Mouse (Mus musculus): ENCODE measurements around the gene Tbkbp1. TPM values are rescaled to one million over a fixed set of nuclear protein-coding genes. Genes with fewer than 3 reads are reported as not detected.

Gene Tbkbp1
- polyA plus RNA-seq, 1 experiment from 2014 or later: 7.8 TPM

- peak overlapping the region; percentile 93 for H3K27ac ChIP-seq
- peak overlapping the region; percentile 85 for H3K4me2 ChIP-seq
- no peaks in the 10 kb centered on the region for H3K27me3 ChIP-seq
- H3K36me3 ChIP-seq: peaks cover 23% of the 10 kb centered on the region
- ATAC-seq (ENCODE audit: insufficient number of reproducible peaks, low FRiP score, low TSS enrichment, low read depth): no peak
- 1% methylated on average over 11 of the region's 11 CpGs for WGBS
- H3K4me1 ChIP-seq: peaks cover 48% of the 10 kb centered on the region
- no peak overlapping the region for H3K9ac ChIP-seq
- no peaks in the 10 kb centered on the region for H3K9me3 ChIP-seq
- H3K4me3 ChIP-seq: peak overlapping the region; percentile 82
Measured at GRCm38 (mm10) chr11:97152023-97152426, 730 bp upstream of the Tbkbp1 start.

GRCm38 (mm10) chr11:97150411-97151330 is 624 bp downstream of the Tbkbp1 start:
- under 1% methylated on average over 78 of the region's 102 CpGs for WGBS
- peaks cover 56% of the 10 kb centered on the region for H3K4me1 ChIP-seq

GRCm38 (mm10) chr11:97149995-97150410 is 1.3 kb downstream of the Tbkbp1 start:
- Histone ChIP-seq H3K27ac (peak overlapping the region; percentile 93), H3K4me1 (peaks cover 61% of the 10 kb centered on the region), H3K27me3 (no peaks in the 10 kb centered on the region), H3K4me3 (peak overlapping the region; percentile 82), H3K9ac (peak overlapping the region; percentile 68), H3K4me2 (peak overlapping the region; percentile 85), H3K36me3 (peaks cover 34% of the 10 kb centered on the region), H3K9me3 (no peaks in the 10 kb centered on the region)
- 1% methylated on average over 14 of the region's 14 CpGs for WGBS
- ATAC-seq (ENCODE audit: insufficient number of reproducible peaks, low FRiP score, low TSS enrichment, low read depth): peak; percentile 1; the same call in 1 of the 2 replicates

More at GRCm38 (mm10) chr11:97150411-97151330, 624 bp downstream of the Tbkbp1 start:
- peak overlapping the region; percentile 93 for H3K27ac ChIP-seq
- peak overlapping the region; percentile 82 for H3K4me3 ChIP-seq
- no peaks in the 10 kb centered on the region for H3K27me3 ChIP-seq
- peak overlapping the region; percentile 68 for H3K9ac ChIP-seq
- H3K9me3 ChIP-seq: no peaks in the 10 kb centered on the region
- H3K36me3 ChIP-seq: peaks cover 28% of the 10 kb centered on the region
- ATAC-seq (ENCODE audit: insufficient number of reproducible peaks, low FRiP score, low TSS enrichment, low read depth): peak; percentile 71
- peak overlapping the region; percentile 85 for H3K4me2 ChIP-seq

- Histone ChIP-seq H3K4me2 (peak overlapping the region; percentile 85), H3K27me3 (no peaks in the 10 kb centered on the region), H3K36me3 (peaks cover 39% of the 10 kb centered on the region), H3K4me3 (peak overlapping the region; percentile 82), H3K9me3 (no peaks in the 10 kb centered on the region), H3K9ac (no peak overlapping the region), H3K27ac (no peak overlapping the region), H3K4me1 (peaks cover 59% of the 10 kb centered on the region)
- no peak for ATAC-seq (ENCODE audit: insufficient number of reproducible peaks, low FRiP score, low TSS enrichment, low read depth)
- 45% methylated on average over 9 of the region's 9 CpGs for WGBS
Measured at GRCm38 (mm10) chr11:97149026-97149425, 2.3 kb downstream of the Tbkbp1 start.

GRCm38 (mm10) chr11:97148591-97148990 is 2.7 kb downstream of the Tbkbp1 start:
- Histone ChIP-seq H3K27ac (no peak overlapping the region), H3K4me3 (peak overlapping the region; percentile 4; the same call in 1 of the 2 replicates), H3K9ac (no peak overlapping the region), H3K9me3 (no peaks in the 10 kb centered on the region), H3K4me2 (peak overlapping the region; percentile 85; the same call in 1 of the 2 replicates), H3K27me3 (no peaks in the 10 kb centered on the region), H3K36me3 (peaks cover 43% of the 10 kb centered on the region), H3K4me1 (peaks cover 58% of the 10 kb centered on the region)
- ATAC-seq (ENCODE audit: insufficient number of reproducible peaks, low FRiP score, low TSS enrichment, low read depth): no peak
- WGBS: 37% methylated on average over 12 of the region's 12 CpGs

- Histone ChIP-seq H3K9me3 (no peaks in the 10 kb centered on the region), H3K27me3 (no peaks in the 10 kb centered on the region), H3K27ac (no peak overlapping the region), H3K4me3 (no peak overlapping the region), H3K9ac (no peak overlapping the region), H3K36me3 (peaks cover 50% of the 10 kb centered on the region), H3K4me1 (peaks cover 52% of the 10 kb centered on the region), H3K4me2 (no peak overlapping the region)
- 77% methylated on average over 8 of the region's 8 CpGs for WGBS
- no peak for ATAC-seq (ENCODE audit: insufficient number of reproducible peaks, low FRiP score, low TSS enrichment, low read depth)
Measured at GRCm38 (mm10) chr11:97147333-97147732, 4.0 kb downstream of the Tbkbp1 start.

GRCm38 (mm10) chr11:97146724-97147123 is 4.6 kb downstream of the Tbkbp1 start:
- H3K4me2 ChIP-seq: no peak overlapping the region
- no peak for ATAC-seq (ENCODE audit: insufficient number of reproducible peaks, low FRiP score, low TSS enrichment, low read depth)

GRCm38 (mm10) chr11:97145951-97146350 is 5.3 kb downstream of the Tbkbp1 start:
- Histone ChIP-seq H3K4me3 (no peak overlapping the region), H3K4me2 (no peak overlapping the region), H3K27me3 (peaks cover 8% of the 10 kb centered on the region), H3K36me3 (peaks cover 54% of the 10 kb centered on the region), H3K27ac (no peak overlapping the region), H3K9ac (no peak overlapping the region), H3K4me1 (peaks cover 45% of the 10 kb centered on the region), H3K9me3 (no peaks in the 10 kb centered on the region)
- WGBS: 64% methylated on average over 9 of the region's 9 CpGs
- no peak for ATAC-seq (ENCODE audit: insufficient number of reproducible peaks, low FRiP score, low TSS enrichment, low read depth)

More at GRCm38 (mm10) chr11:97146724-97147123, 4.6 kb downstream of the Tbkbp1 start:
- WGBS: 9% methylated on average over 8 of the region's 8 CpGs
- no peak overlapping the region for H3K9ac ChIP-seq
- peaks cover 50% of the 10 kb centered on the region for H3K36me3 ChIP-seq
- H3K4me3 ChIP-seq: no peak overlapping the region
- H3K4me1 ChIP-seq: peaks cover 49% of the 10 kb centered on the region
- H3K27ac ChIP-seq: 0 out of 2 replicates have a peak overlapping the region, but pooled peaks have one; percentile 22
- H3K27me3 ChIP-seq: no peaks in the 10 kb centered on the region
- no peaks in the 10 kb centered on the region for H3K9me3 ChIP-seq

- no peak overlapping the region for H3K27ac ChIP-seq
- no peak overlapping the region for H3K9ac ChIP-seq
- no peak overlapping the region for H3K4me3 ChIP-seq
- H3K4me2 ChIP-seq: no peak overlapping the region
- peaks cover 60% of the 10 kb centered on the region for H3K36me3 ChIP-seq
- no peaks in the 10 kb centered on the region for H3K9me3 ChIP-seq
- H3K4me1 ChIP-seq: peaks cover 42% of the 10 kb centered on the region
- 73% methylated on average over 2 of the region's 2 CpGs for WGBS
- no peak for ATAC-seq (ENCODE audit: insufficient number of reproducible peaks, low FRiP score, low TSS enrichment, low read depth)
- H3K27me3 ChIP-seq: peaks cover 14% of the 10 kb centered on the region
Measured at GRCm38 (mm10) chr11:97145320-97145719, 6.0 kb downstream of the Tbkbp1 start.

GRCm38 (mm10) chr11:97143196-97143900 is 7.9 kb downstream of the Tbkbp1 start:
- H3K4me3 ChIP-seq: no peak overlapping the region
- peaks cover 34% of the 10 kb centered on the region for H3K27me3 ChIP-seq
- H3K9ac ChIP-seq: no peak overlapping the region
- H3K4me1 ChIP-seq: peaks cover 34% of the 10 kb centered on the region
- H3K36me3 ChIP-seq: peaks cover 71% of the 10 kb centered on the region
- H3K9me3 ChIP-seq: no peaks in the 10 kb centered on the region
- H3K4me2 ChIP-seq: no peak overlapping the region
- 71% methylated on average over 9 of the region's 9 CpGs for WGBS
- no peak for ATAC-seq (ENCODE audit: insufficient number of reproducible peaks, low FRiP score, low TSS enrichment, low read depth)
- H3K27ac ChIP-seq: no peak overlapping the region

GRCm38 (mm10) chr11:97142159-97142608 is 9.1 kb downstream of the Tbkbp1 start:
- no peak overlapping the region for H3K9ac ChIP-seq
- H3K9me3 ChIP-seq: no peaks in the 10 kb centered on the region
- H3K36me3 ChIP-seq: peaks cover 72% of the 10 kb centered on the region
- H3K27me3 ChIP-seq: peaks cover 44% of the 10 kb centered on the region
- ATAC-seq (ENCODE audit: insufficient number of reproducible peaks, low FRiP score, low TSS enrichment, low read depth): no peak
- peaks cover 31% of the 10 kb centered on the region for H3K4me1 ChIP-seq
- H3K27ac ChIP-seq: no peak overlapping the region
- no peak overlapping the region for H3K4me3 ChIP-seq
- WGBS: 58% methylated on average over 8 of the region's 8 CpGs
- H3K4me2 ChIP-seq: no peak overlapping the region
